Mouse (Mus musculus) C2C12 (cell line): ENCODE results near the gene Il17f. TPM values are rescaled to one million over a fixed set of nuclear protein-coding genes. Genes with fewer than 3 reads are reported as not detected.
"Not testable (repeated sequence)": the region's sequence is repeated elsewhere in the genome, so short reads cannot be mapped to it uniquely, and the experiment has no call there.

ENCODE experiments used
- H3K27me3 ChIP-seq: one replicate; pipeline ENCODE4 v1.6.1; 2011; ENCODE audit not compliant: control insufficient read depth, insufficient read depth, insufficient read length
- H3K36me3 ChIP-seq: one replicate; pipeline ENCODE4 v1.6.1; 2011; ENCODE audit not compliant: control insufficient read depth, insufficient read depth
- H3K4me3 ChIP-seq: one replicate; pipeline ENCODE4 v1.5.1; 2011; ENCODE audit warnings: mild to moderate bottlenecking, control low read depth; ENCODE audit not compliant: poor library complexity, insufficient read depth, severe bottlenecking
- H3K79me2 ChIP-seq: one replicate; pipeline ENCODE4 v1.6.1; 2011; ENCODE audit not compliant: control insufficient read depth, insufficient read depth
- H3K79me3 ChIP-seq: one replicate; pipeline ENCODE4 v1.6.1; 2011; ENCODE audit warnings: low read depth, control low read depth
- H3ac ChIP-seq: one replicate; pipeline ENCODE3; 2011; ENCODE audit warnings: low read depth; ENCODE audit not compliant: control insufficient read depth, insufficient read length
- CEBPB ChIP-seq: IDR thresholded peaks from one replicate; pipeline ENCODE4 v1.6.1; 2011; ENCODE audit warnings: low read depth, mild to moderate bottlenecking, control low read depth, moderate library complexity
- CTCF ChIP-seq: IDR thresholded peaks from one replicate; pipeline ENCODE4 v1.5.1; 2011; ENCODE audit not compliant: control insufficient read depth, insufficient read depth, insufficient read length
- FOSL1 ChIP-seq: IDR thresholded peaks from one replicate; pipeline ENCODE4 v1.8.0; 2011; ENCODE audit warnings: mild to moderate bottlenecking, low read length; ENCODE audit not compliant: poor library complexity, insufficient read depth, severe bottlenecking
- MAX ChIP-seq: IDR thresholded peaks from one replicate; pipeline ENCODE4 v1.6.1; 2011; ENCODE audit warnings: mild to moderate bottlenecking, control low read depth
- MYOD1 ChIP-seq: IDR thresholded peaks from one replicate; pipeline ENCODE4 v1.6.1; 2011; ENCODE audit warnings: low read depth; ENCODE audit not compliant: control insufficient read depth, insufficient read length
- MYOG ChIP-seq: IDR thresholded peaks from one replicate; pipeline ENCODE4 v1.6.1; 2011; ENCODE audit not compliant: control insufficient read depth, insufficient read length; ENCODE audit errors: extremely low read depth
- USF1 ChIP-seq: IDR thresholded peaks from one replicate; pipeline ENCODE4 v1.6.1; 2011; ENCODE audit warnings: low read depth, mild to moderate bottlenecking, control low read depth, moderate library complexity
- polyA plus RNA-seq: library from polyadenylated mRNA; unstranded; fragments of >200 nt; fragmentation: generic; extraction: Trizol; gene quantifications from one replicate; pipeline ENCODE4 v1.2.1, GENCODE M21; 2012; ENCODE audit warnings: missing spikeins

The Il17f gene
- polyA plus RNA-seq, 1 experiment = not detected

DNA sequence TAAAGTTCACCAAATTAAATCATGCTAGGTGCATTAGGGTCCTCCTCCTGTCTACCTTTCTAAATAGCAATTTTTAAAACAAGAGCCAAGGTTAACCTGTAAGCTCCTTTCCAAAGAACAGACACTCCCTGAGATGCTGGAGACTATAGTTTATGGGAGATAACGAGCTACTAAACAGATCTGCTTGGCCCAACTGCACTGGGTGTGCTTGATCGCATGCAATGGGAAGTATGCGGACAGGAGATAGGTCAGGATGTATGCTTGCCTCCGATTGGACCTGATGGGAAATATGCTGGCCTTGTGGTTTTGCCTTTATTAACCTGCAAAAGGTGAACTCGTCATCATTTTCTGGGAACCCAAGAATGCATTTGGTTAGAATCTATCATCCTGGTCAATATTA is 4.8 kb upstream of the Il17f start:
- H3K36me3 ChIP-seq = peaks cover 3% of the 10 kb centered on the region
- H3K27me3 ChIP-seq = no peaks in the 10 kb centered on the region
- no peaks in the 10 kb centered on the region for H3K79me2 ChIP-seq
- H3K4me3 ChIP-seq = no peak overlapping the region
- TF ChIP-seq FOSL1 (no peak), CEBPB (no peak), MAX (no peak), CTCF (no peak), MYOG (no peak), MYOD1 (no peak), USF1 (no peak)
- H3K79me3 ChIP-seq = no peaks in the 10 kb centered on the region
- H3ac ChIP-seq = no peak overlapping the region

DNA sequence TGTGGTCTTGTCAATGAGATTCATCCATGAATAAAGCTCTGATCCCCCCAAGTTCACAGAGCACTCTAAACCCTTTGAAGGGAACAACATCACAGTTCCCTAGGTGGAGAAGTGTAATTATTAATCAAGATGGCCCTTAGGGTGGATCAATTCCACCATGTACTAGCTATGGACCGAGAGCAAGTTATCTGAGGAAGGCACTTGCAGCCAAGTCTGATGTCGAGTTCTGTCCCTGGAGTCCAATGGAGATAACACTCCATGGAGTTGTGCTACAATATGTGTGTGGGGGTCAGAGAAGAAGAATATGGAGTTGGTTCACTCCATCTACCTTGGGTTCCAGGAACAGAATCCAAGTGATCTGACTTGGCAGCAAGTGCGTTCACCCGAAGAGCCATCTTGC is 4.3 kb upstream of the Il17f start:
- Histone ChIP-seq H3K4me3 (no peak overlapping the region), H3K79me2 (no peaks in the 10 kb centered on the region), H3K27me3 (no peaks in the 10 kb centered on the region), H3K79me3 (no peaks in the 10 kb centered on the region), H3ac (no peak overlapping the region), H3K36me3 (no peaks in the 10 kb centered on the region)
- TF ChIP-seq MYOG (no peak), CEBPB (no peak), USF1 (no peak), CTCF (no peak), FOSL1 (no peak), MAX (no peak), MYOD1 (no peak)

DNA sequence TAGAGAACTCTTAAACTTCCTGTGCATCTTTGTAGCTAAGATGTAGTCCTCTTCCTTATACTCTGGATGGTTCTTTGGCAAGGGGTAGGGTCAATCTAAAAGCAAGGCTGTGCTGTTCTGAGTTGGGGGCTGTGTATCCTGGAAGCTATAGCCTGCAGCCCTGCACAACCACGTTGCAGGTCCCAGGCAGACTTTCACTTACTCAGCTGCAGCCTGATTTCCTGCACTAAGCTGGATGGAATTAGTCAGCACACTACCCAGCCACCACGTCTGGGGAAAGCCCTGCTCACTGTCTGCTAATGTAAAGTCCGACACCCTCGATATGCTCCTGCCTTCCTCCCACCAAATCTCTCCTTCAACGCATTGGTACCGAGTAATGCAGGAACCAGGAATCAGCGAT is 997 bp upstream of the Il17f start:
- no peak for TF ChIP-seq USF1
- TF ChIP-seq FOSL1 = no peak
- no peak for TF ChIP-seq CTCF
- no peak for TF ChIP-seq MYOD1
- TF ChIP-seq MAX = no peak
- no peak for TF ChIP-seq MYOG
- no peak for TF ChIP-seq CEBPB
- no peaks in the 10 kb centered on the region for H3K79me2 ChIP-seq
- no peaks in the 10 kb centered on the region for H3K79me3 ChIP-seq
- no peaks in the 10 kb centered on the region for H3K27me3 ChIP-seq
- H3ac ChIP-seq = no peak overlapping the region
- no peaks in the 10 kb centered on the region for H3K36me3 ChIP-seq
- H3K4me3 ChIP-seq = no peak overlapping the region

DNA sequence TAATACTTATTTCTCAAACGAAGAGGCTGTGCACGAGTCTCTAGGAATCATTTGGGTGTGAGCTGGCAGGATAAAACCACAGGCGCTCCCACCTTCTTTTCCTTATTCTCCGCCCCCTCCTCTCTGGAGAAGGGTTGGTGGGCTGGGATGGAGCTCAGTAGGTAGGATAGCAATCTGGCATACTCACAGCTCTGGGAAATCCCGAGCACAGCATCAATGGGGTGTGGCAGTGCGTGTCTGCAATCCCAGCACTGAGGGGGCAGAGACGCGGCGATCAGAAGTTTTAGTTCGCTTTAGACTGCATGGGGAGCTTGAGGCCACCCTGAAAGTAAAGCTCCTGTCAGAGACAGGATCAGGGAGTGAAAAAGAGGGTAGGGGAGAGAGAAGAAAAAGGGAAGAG is 2.0 kb downstream of the Il17f start:
- Histone ChIP-seq H3K27me3 (no peaks in the 10 kb centered on the region), H3K79me3 (no peaks in the 10 kb centered on the region), H3K79me2 (no peaks in the 10 kb centered on the region), H3ac (no peak overlapping the region), H3K36me3 (no peaks in the 10 kb centered on the region), H3K4me3 (no peak overlapping the region)
- TF ChIP-seq MYOD1 = no peak
- no peak for TF ChIP-seq CEBPB
- TF ChIP-seq CTCF = no peak
- no peak for TF ChIP-seq USF1
- no peak for TF ChIP-seq MAX
- no peak for TF ChIP-seq MYOG
- no peak for TF ChIP-seq FOSL1

DNA sequence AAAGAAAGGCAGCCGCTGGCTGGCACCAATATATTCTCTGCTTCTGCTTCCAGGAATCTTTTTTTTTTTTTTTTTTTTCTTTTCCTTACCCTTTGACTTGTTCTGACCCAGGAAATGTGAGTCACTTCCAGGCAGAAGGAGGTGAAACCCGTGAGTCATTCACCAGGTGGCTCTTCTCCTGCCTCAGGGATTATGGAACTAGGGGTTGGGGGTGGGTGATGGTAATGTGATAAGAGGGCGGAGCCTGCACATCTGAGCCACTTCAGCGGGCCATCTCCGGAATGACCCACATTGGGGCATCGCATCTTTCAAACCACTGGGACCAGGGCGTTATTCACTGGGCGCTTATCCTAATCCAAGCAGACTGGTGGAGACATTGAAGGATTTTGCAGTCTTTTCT is 3.4 kb downstream of the Il17f start:
- Histone ChIP-seq H3K27me3 (no peaks in the 10 kb centered on the region), H3K79me2 (no peaks in the 10 kb centered on the region), H3K4me3 (no peak overlapping the region), H3ac (no peak overlapping the region), H3K79me3 (no peaks in the 10 kb centered on the region), H3K36me3 (no peaks in the 10 kb centered on the region)
- TF ChIP-seq USF1 (no peak), CTCF (no peak), FOSL1 (no peak), MAX (no peak), CEBPB (no peak), MYOD1 (no peak), MYOG (no peak)

DNA sequence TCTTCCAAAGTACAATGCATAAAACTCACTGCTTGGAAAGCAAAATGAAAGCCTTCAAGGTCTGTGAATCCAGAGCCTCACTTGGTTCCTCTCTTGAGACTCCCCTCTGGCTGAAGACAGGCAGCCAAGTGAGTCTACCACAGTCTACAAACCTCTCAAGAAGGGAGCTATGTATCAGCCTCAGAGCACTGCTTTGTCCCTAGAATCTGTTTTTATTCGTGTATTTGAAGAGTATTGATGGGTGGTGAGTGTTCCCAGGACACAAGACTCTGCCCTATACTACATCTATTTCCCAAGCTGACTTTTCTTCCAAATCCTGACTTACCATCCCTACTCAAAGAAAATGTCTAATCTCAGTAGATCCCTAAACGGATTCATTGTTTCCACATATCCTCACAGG is 12.1 kb downstream of the Il17f start:
- H3K79me3 ChIP-seq = no peaks in the 10 kb centered on the region
- no peak for TF ChIP-seq MYOD1
- no peak for TF ChIP-seq CEBPB
- TF ChIP-seq FOSL1 = no peak
- TF ChIP-seq USF1 = no peak
- TF ChIP-seq MYOG = no peak
- no peak for TF ChIP-seq CTCF
- no peak for TF ChIP-seq MAX
- H3K4me3 ChIP-seq = no peak overlapping the region
- H3K36me3 ChIP-seq = no peaks in the 10 kb centered on the region
- H3K79me2 ChIP-seq = no peaks in the 10 kb centered on the region
- no peaks in the 10 kb centered on the region for H3K27me3 ChIP-seq
- H3ac ChIP-seq = no peak overlapping the region

DNA sequence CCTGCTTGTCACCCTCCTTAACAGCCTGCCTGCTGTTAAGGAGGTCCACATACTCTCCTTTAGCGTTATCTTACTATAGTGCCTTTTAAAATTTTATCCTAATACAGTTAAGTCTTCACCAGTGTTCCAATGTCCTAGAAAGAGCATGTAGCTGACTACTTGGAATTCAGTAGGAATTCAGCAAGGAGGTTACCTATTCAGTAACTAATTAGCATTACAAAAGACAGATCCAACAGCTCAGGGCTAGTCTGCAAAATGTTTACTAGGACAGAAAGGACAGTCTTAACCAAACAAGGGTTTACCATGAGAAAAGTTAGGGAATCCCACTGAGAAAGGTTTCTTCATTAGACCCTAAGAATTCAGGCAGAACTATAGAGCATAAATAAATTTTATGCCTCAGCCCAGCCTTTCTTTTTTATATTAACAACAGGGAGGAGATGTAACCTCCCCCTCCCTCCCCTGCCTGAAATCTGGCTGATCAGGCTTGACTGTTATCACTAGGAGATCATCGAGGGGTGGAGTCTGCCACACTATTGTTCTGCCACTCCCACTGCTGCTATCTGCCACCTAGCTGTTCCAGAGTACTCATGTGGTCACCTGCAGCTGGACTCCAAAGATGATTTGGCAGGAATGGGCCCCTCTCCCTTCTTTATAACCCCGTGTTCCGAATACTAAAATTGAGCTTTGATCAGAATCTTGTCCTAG is 16.2 kb downstream of the Il17f start:
- not testable (repeated sequence) for H3K4me3 ChIP-seq, H3ac ChIP-seq, H3K27me3 ChIP-seq, H3K79me2 ChIP-seq, H3K79me3 ChIP-seq, H3K36me3 ChIP-seq
